Mouse (Mus musculus): ENCODE results near the gene Nsdhl. TPM values are rescaled to one million over a fixed set of nuclear protein-coding genes. Genes with fewer than 3 reads are reported as not detected.

Nsdhl gene
- total RNA-seq (2021): 10 to 100 TPM; 18.3 to 23.5 TPM
- long read RNA-seq, transcript Nsdhl-201 (8 exons, 2,168 nt): major isoform, 17 of 18 reads
- long read RNA-seq, partial matches to known transcripts: 0 of 18 reads
- long read RNA-seq, other reads (novel, unspliced or antisense): 1 of 18 reads

DNA sequence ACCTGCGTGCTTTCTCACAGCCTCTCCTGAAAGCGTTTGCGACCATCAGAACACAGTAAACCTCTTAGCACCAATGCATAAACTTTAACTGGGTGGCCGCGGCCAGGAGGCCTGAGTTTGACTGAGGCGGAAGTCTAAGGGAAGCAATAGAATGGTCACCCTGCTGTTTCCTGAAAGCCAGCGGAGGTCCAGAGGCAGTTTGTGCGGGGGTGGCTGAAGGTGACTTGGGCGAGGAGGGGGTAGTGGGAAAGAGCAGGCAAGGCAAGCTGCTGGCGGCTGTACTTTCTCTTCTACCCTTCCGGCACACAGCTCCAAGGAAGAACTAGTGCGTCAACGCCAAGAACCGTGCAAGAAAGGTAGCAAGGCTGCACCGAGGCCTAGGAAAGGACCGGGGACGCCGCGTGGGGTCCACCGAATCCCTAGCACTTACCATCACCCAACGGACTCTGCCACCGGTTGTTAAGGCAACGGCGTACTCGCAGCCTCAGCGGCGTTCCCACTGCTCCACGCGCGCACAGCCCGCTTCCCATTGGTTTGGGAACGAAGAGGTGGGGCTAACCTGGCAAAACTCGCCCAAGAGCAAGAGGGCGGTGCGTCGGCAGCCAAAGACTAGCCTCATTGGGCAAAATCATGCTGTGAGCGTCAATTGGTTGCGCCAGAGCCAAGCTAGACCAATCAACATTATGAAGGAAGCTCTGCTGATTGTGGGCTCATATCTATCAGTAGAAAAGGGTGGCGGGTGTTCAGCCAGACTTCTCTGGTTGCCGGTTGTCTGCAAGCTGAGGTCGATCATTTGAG lies at the start of gene Nsdhl, which contains the start of gene Cetn2:
Gene Nsdhl (plus strand): TSS at position 674 of the 798 bp plus-strand sequence.
Gene Cetn2 (minus strand): TSS at position 528 of the 798 bp plus-strand sequence.
- peak; percentile 89 to 92 for DNase-seq (ENCODE audit: low spot score in 2 of 2)

DNA sequence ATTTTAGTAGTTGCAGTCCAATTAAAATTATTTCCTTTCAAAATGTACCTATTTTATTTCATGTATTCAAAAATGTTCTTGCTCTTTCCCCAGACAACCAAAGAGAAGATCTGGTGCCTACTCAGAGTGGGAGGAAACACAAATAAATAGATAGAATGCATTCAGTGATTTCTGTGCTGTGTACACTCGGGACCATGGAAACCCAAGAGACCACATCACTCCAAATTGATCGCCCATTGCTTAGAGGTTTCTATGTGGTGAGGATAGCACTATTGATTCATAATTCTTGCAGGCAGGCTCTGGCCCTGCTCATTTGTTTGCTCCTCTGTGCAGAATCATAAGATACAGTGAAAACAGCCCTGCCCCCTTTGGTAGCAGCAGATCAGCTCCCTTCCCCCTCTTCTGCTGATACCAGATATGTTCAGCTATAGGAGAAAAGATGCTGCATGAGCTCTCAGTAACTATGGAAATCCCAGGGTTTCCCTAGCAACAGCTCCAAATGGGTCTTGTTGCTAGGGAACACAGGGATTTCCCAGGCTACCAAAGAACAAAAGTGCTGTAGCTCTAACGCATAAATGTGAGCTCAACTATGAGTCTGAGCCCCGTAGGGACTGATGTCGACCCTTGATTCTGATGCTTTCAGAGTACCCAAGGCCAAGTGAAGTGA lies 22.8 kb upstream of the Nsdhl start:
- peak; percentile 40 to 66 for DNase-seq (ENCODE audit: low spot score in 2 of 2)

DNA sequence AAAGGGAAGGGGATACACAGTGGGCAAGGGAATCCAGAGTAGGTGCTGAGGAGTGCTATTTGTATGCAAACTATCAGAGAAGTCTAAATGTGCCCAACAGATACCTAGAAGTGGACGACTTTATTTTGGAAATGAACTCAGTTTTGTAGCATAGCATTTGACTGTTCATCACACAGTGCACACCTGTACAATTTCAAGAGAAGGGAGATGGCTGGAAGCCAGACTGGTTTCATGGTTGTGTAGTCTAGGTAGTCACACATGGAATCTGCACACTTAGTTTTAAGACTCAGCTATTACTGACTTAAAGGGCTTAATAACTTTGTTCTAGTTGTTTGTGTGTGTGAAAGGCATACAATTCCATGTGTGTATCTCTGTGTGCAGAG lies 22.3 kb upstream of the Nsdhl start:
- no peak for DNase-seq (ENCODE audit: low spot score in 2 of 2)

DNA sequence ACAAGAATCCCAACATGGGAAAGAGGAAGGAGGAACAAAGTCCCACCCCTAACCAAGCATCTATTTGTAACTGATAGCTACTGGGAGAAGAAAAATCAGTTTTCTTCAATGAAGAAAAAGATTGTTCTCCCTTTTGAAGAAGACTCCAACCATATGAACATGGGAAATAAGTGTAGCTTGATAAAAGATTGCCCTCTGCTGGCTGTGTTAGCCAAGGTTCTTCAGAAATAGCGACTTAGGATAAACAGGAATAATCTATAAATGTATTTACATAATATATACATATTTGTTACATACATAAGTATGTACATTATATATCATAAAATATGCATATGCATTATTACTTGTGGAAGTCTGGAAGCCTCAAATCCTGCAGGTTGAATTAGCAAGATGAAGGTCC lies 15.8 kb upstream of the Nsdhl start:
- DNase-seq (ENCODE audit: low spot score in 2 of 2): peak in 1 of 2 experiments; percentile 21

DNA sequence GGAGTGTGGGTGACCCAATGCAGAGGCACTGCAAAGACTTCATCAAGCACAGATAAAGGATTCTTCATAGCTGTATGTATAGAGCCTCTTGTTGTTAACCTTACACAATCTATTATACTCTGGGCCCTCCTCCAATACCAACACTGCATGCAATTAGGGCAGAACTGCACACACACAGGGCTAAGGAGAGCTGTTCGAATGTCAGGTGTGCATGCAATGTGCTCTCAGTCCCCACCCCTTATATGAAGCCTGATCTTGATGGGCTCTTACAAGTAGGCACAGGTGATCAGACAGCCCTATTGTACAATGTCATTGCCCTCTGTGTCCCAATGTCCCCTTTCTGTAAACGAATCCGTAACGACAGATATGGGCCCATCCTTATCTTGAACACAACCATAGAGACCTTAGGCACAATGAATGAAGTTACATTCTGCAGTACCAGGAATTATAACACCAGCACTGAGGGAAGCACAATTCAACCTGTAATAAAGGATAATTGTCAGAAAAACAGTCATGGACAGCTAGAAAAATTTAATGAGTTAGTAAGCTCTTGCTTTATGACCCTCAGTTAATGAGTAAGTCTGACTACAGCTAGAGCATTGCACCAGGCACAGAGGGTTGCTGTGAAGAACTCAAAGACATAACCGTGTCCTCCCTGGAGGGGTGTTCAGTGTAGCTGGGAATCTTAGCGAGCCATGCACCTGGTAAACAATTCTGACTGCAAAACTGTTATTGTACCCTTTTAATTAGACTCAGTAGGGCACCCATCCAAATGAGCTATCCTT lies 10.5 kb upstream of the Nsdhl start:
- no peak for DNase-seq (ENCODE audit: low spot score in 2 of 2)

DNA sequence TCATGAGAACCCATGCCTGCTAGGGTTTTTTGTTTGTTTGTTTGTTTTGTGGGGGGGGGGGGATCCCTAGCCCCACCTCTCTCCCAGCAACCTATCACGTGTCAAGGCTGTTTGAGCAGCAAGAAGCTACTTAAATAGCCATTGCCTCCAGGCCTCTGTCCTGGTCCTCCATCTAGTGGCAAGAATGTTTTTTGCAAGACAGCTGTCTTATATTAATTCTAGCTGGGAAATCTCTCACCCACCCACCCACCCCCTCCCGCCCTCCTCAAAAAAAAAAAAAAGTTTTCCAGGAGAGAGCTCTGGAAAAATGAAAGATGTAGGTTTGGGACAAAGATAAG lies 10.0 kb upstream of the Nsdhl start:
- peak in 1 of 2 experiments; percentile 35 for DNase-seq (ENCODE audit: low spot score in 2 of 2)

DNA sequence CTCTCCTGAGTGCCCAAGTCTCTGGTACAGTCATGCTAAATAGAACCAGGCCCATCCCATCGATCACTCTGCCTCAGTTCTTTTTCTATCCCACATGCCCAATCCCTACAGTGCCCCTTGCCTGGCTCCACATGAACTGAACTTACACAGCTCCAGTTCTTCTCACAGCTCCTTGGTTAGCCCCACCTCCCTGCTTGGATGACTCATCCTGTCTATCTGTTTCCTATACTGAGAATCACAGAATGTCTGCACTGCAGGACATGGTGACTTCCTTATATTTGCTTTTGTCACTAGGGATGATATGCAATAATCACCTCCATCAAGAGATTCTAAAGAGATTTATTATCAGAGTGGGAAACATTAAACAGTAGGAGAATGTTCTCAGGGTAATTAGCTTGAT lies 6.7 kb upstream of the Nsdhl start:
- DNase-seq (ENCODE audit: low spot score in 2 of 2): no peak

DNA sequence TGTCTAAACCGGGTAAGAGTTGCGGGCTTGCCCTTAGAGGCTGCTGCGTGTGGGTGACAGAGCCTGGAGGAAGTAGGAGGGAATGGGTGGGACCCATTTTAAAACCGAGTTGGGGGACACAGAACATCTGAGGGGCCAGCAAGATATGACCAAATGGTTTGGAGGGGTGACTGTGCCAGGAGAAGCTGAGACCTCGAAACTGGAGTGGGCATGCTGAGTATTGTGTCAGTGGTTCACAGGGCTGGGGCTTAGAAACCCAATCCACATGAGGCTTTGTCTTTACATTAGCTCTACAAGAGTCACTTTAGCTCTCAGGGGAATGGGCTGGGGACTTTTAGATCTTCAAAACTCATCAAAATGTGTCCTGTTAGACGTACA lies 314 bp downstream of the Nsdhl start:
- DNase-seq (ENCODE audit: low spot score in 2 of 2): no peak

DNA sequence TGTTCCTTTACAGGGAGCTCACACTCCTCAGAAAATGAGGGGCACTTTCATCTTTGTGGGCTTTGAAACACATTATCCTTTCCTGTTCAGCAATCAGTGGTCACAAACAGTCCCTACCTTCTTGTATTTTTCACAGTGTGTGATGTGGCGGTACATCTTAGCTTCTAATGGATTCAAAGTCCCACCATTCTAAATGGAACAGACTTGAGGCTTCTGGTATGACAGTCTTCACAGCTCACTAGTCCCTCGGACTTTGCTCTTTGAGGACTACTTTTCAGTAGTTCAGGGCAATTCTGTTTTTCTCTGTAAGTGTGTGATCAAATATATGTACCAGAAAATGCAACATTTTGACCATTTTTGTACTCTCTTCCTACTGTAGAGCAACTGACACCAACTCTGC lies 3.0 kb downstream of the Nsdhl start:
- DNase-seq (ENCODE audit: low spot score in 2 of 2): no peak

DNA sequence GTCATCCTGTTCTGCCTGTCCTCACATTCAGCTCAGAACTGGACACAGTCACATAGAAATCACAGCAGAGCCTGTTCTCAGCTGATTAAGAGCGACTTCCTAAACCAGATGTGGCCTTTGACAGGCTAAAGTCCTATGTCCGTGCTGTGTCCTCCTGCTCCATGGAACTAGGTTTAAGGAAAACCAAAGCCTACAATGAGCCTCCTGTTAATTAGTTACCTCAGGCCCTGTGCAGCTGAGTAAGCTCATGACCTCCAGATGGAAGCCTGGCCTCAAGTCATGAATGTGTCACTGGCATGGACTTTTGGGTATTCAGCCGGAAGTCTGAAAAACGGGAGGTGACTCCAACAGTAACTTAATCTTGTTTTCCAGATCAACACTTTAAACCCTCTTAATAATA lies 35.1 kb downstream of the Nsdhl start:
- DNase-seq (ENCODE audit: low spot score in 2 of 2): no peak

DNA sequence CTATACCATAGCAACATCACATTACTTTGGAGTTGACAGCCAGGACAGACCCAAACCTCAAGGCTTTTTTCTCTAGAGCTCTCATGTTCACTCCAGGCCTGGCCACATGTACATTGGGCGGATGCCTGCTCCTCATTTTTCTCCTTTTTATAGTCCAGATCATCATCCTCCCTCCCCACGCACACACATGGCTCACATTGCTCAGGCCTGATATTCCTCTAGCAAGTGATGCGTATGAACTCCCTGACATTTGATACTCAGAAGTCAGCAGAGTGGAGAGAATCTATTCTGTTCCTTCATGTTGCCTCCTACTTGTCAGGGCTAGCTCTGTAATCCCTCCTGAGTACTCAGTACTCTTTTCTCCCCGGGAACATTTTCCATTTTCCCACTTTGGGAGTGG lies 38.1 kb downstream of the Nsdhl start:
- no peak for DNase-seq (ENCODE audit: low spot score in 2 of 2)

DNA sequence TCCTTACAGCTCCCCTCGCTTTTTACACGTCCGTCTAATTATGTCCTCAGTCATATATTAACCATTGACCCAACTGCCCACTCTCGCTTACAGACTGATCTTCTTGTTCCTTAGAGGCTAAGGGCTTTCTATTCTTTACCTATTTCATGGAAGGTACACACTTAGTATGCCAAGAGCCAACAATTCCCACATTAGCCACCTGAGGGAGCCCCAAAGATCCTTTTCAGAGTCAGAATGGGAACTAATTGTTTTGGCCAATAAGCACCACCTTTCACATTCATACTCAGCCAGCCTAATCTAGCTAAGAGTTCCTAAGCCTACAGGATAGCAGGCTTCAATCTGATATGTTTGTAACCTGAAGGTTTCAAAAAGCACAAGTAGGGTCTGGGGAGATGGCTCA lies 42.1 kb downstream of the Nsdhl start:
- DNase-seq (ENCODE audit: low spot score in 2 of 2): peak in 1 of 2 experiments; percentile 19

DNA sequence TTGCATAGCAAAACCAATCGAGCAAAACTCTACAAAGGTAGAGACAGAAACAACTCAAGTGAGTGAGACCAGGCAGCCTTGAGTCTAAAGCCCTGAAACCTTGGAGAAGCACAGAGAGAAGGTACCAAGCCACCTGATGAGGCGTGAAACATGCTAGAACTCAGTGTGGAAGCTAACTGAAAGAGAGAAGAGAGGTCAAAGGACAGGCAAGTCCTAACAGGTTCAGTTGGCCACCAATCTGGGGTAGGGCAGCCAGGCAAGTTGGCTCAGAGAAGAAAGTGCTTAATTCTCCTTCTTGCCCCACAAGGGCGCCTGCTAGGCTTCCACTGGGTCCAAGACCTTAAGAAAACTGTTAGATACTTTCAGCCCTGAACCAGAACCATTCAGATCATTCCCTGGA lies 43.2 kb downstream of the Nsdhl start:
- no peak for DNase-seq (ENCODE audit: low spot score in 2 of 2)

DNA sequence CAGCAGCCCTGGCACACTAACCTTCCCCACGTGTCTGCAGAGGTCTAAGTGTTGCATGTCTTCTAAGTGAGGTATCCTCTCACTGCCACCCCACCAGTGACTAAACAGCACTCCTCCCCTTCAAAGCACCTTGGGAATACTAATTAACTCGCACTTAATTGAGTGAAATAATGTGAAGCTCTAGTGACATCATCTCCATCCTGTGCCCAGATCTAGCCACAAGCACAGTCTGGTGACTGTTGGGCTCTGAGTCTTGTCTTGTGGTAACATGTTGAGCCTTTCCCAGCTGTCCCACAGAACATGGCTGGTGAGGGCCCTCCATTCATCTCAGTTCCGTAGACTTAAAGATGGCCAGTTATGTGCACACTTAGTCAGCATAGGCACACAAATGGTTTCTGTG lies 44.4 kb downstream of the Nsdhl start:
- DNase-seq (ENCODE audit: low spot score in 2 of 2): no peak

DNA sequence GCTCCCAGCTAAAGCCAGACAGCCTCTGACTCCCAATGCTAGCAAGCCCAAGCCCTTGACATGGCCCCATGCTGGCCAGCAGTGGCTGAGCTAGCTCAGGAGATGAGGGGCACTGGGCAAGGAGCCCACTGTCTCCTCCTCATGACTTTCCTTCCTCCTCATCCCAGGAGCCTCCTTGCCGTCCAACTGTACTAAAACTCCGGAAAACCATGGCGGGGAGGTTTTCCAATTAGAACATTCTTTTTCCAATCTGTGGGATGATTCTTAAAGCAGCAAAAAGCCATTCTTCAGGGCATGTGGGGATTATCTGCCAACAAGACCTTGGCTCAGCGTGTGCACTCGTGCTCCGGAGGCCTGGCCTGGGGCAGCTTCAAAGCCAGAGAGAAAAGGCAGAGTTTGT lies 64.5 kb downstream of the Nsdhl start:
- DNase-seq (ENCODE audit: low spot score in 2 of 2): no peak

DNA sequence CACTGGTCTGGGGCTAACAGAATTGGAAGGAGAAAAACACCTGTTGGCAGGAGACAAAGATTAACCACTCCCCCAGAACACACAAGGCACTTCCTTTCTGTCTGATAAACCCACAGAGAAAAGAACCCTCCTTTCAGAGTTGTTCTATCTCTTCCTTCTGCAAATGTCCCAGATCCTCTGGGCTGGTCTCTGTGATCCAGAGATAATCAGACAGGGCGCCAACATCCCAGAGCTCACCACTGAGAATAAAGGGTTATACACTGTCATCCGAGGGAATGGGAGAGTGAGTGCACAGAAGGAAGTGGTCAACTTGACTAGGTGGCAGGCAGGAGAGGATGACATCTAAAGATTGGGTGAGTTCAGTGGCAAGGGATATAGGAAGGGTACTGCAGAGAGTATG lies 67.2 kb downstream of the Nsdhl start:
- no peak for DNase-seq (ENCODE audit: low spot score in 2 of 2)

DNA sequence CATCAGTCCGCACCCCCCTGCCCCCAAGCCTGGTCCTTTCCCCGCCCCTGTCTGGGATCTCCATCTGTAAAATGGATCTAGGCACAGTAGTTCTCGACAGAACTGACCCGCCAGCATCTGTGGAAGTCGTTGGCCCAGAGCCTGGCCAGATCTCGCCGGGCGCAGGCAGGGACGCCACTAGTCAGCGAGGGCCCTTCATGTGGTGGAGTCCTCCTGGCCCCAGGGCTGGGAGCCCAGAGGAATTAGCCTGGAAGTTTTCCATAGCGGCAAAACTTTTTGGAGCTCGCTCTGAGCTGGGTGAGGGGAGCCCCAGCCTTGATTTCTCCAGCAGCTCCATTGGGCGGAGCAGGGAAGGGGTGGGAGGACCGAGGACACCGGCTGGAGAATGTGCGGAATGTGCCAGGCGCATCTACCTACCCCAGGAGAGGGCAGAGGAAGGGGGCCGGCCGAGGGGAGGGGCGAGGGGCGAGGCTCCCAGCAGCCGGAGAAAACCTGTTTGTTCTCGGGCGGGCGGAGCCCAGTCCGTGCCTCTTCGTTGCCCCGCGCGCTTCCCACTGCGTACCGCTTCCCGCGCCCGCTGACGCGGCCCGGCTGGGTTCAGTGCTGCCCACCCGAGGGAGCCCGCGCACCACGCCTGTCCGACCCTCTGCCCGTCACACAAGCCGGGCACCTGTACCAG lies 68.6 kb downstream of the Nsdhl start, which contains the start of gene Zfp185:
Gene Zfp185 (plus strand): TSS at position 499 of the 679 bp plus-strand sequence.
- peak in 1 of 2 experiments; percentile 5 for DNase-seq (ENCODE audit: low spot score in 2 of 2)

DNA sequence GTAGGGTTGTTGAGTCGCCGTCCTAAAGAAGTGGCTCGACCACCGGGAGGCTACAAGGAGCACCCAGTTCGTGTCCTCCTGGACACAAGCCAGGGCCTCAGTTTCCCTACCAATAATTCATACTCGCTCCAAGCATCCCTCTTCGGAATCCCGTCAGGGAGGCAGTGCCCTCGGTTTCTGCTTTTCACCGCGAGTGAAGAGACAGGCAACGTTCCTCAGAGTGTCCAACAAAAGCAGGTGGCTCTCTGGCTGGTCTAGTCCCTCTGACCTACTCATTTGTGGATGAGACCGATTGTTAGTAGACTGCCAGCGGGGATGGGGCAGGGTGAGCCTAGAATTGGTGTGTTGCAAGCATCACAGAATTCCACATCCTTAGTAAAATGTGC lies 69.2 kb downstream of the Nsdhl start:
- DNase-seq (ENCODE audit: low spot score in 2 of 2): no peak

DNA sequence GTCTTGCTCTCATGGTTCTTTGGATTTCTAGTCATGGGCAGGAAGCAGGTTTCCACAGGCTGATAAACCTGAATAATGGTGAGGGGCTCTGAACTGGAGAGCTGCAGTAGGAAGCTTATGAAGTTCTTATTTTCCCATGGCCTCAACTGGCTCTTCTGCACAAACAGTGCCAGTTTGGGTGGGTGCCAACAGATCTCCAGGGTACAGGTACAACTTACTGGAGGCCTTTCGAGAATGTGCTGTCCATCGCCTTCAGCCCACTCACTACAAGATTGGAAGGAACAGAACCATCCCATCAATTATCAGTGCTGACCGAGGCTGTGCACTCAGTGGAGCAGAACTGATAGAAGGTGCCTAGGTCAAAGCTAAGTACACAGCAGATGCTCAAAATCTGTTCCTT lies 70.1 kb downstream of the Nsdhl start:
- no peak for DNase-seq (ENCODE audit: low spot score in 2 of 2)

DNA sequence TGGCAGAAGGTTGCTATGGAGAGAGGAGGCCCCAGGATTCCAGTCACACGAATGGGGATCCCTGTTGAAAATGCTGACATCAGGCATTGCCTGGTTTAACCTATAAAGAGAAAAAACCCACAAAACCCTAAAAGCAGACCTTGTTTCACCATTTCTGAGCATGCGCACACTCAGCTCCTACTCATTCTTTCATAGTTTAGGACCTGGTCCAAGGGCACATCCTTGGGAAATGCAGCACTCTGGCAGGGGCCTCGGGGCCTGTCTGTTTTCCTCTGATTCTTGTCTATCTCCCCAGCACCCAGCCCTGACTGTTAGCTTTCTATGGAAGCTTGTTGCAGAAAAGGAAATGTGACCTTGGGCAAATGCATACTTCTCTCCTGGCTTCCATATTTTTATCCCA lies 72.2 kb downstream of the Nsdhl start:
- DNase-seq (ENCODE audit: low spot score in 2 of 2): peak in 1 of 2 experiments; percentile 16

DNA sequence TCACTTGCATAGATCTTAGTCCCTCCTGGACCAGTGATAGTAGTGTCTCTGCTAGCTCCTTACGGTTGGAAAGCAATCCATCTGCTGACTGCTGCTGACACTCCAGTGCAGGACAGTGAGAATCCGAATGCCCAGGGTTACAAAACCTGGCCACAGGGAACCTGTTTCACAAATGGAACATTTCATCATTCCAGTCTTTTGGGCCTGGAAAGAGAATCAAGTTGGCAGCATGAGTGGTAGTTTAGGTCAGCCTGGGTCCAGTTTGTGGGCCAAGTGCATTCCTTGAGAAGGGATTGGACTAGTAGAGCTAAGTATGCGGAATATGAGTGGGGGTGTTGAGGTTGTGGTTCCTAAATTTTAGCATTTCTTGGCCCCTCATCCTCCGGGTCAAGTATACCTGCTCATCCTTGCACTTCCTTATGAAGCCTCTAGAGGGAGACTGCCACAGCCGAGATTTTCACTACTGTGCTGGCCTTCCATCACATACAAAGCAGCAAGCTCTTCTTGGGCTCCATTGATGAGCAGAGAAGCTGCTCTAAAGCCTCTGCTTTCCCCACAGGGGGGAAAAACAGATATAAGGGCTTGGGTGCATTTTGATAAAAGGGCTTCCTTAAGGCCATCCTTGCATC lies 74.0 kb downstream of the Nsdhl start:
- no peak for DNase-seq (ENCODE audit: low spot score in 2 of 2)

All from layer of hippocampus, adult 18-20 months (tissue).